Comparison of ENCODE assay signal across 8 mouse cellular contexts in genomic region chr1:150920276-150920675, GRCm38 (mm10).
A peak's percentile ranks its signal among the peaks of the same experiment; 100 is the strongest.
DNase-seq lines count a peak whose midpoint lies in the region; ATAC-seq and TF ChIP-seq lines count a peak whose summit lies in the region.

No protein-coding gene starts in this region.

- no peaks in the 10 kb centered on the region for H3K27me3 ChIP-seq in neural tube, embryonic 11.5 days (ENCODE audit: control insufficient read depth, insufficient read depth, low read length)
- H3K27me3 ChIP-seq in kidney, adult 2 months (replicated peaks; ENCODE audit: control insufficient read depth, insufficient read depth, low read length): no peaks in the 10 kb centered on the region
- H3K27me3 ChIP-seq in limb, embryonic 11.5 days (ENCODE audit: control insufficient read depth, insufficient read depth, low read length): no peaks in the 10 kb centered on the region
- H3K27me3 ChIP-seq in intestine, embryonic 16.5 days (replicated peaks; ENCODE audit: control insufficient read depth, insufficient read depth, low read length): no peaks in the 10 kb centered on the region

- no peaks in the 10 kb centered on the region for H3K36me3 ChIP-seq in neural tube, embryonic 11.5 days (ENCODE audit: control insufficient read depth, insufficient read depth, low read length)
- no peaks in the 10 kb centered on the region for H3K36me3 ChIP-seq in kidney, adult 2 months (ENCODE audit: control insufficient read depth, insufficient read depth, low read length)
- no peaks in the 10 kb centered on the region for H3K36me3 ChIP-seq in limb, embryonic 11.5 days (ENCODE audit: control insufficient read depth, insufficient read depth, low read length)
- H3K36me3 ChIP-seq in intestine, embryonic 16.5 days (ENCODE audit: control insufficient read depth, insufficient read depth, low read length): no peaks in the 10 kb centered on the region

- H3K4me1 ChIP-seq in neural tube, embryonic 11.5 days (ENCODE audit: control insufficient read depth, insufficient read depth, low read length): no peaks in the 10 kb centered on the region
- no peaks in the 10 kb centered on the region for H3K4me1 ChIP-seq in cortical plate, adult 2 months (ENCODE audit: control insufficient read depth, insufficient read depth, low read length)
- H3K4me1 ChIP-seq in kidney, adult 2 months (ENCODE audit: control insufficient read depth, insufficient read depth, low read length): 0 out of 2 replicates have a peak, but pooled peaks cover under 1% of the 10 kb centered on the region
- H3K4me1 ChIP-seq in limb, embryonic 11.5 days (ENCODE audit: control insufficient read depth, insufficient read depth, low read length): 0 out of 2 replicates have a peak, but pooled peaks cover 2% of the 10 kb centered on the region
- no peaks in the 10 kb centered on the region for H3K4me1 ChIP-seq in intestine, embryonic 16.5 days (ENCODE audit: control insufficient read depth, insufficient read depth, low read length)

- H3K9me3 ChIP-seq in neural tube, embryonic 11.5 days (ENCODE audit: control insufficient read depth, low read length): no peaks in the 10 kb centered on the region
- no peaks in the 10 kb centered on the region for H3K9me3 ChIP-seq in limb, embryonic 11.5 days (ENCODE audit: control insufficient read depth, low read length)
- no peaks in the 10 kb centered on the region for H3K9me3 ChIP-seq in intestine, embryonic 16.5 days (ENCODE audit: control insufficient read depth, low read length)

- no peak overlapping the region for H3K27ac ChIP-seq in neural tube, embryonic 11.5 days (ENCODE audit: low read depth, low read length)
- H3K27ac ChIP-seq in cortical plate, adult 2 months (ENCODE audit: insufficient read depth, low read length): no peak overlapping the region
- H3K27ac ChIP-seq in kidney, adult 2 months (ENCODE audit: insufficient read depth, low read depth, low read length): no peak overlapping the region
- no peak overlapping the region for H3K27ac ChIP-seq in limb, embryonic 11.5 days (replicated peaks; ENCODE audit: low read depth, low read length)
- H3K27ac ChIP-seq in intestine, embryonic 16.5 days (ENCODE audit: low read length): no peak overlapping the region

- ATAC-seq in neural tube, embryonic 11.5 days (ENCODE audit: insufficient read depth, low FRiP score, low TSS enrichment): peak; percentile 68; the same call in 1 of the 2 replicates
- no peak for ATAC-seq in limb, embryonic 11.5 days (ENCODE audit: insufficient number of reproducible peaks, low FRiP score, low TSS enrichment, low read depth)
- ATAC-seq in intestine, embryonic 16.5 days: no peak

- no peak overlapping the region for H3K4me2 ChIP-seq in neural tube, embryonic 11.5 days (ENCODE audit: low read depth)
- H3K4me2 ChIP-seq in limb, embryonic 11.5 days (ENCODE audit: low read depth, severe bottlenecking): no peak overlapping the region
- H3K4me2 ChIP-seq in intestine, embryonic 16.5 days (ENCODE audit: low read depth, low read length): no peak overlapping the region

- no peak overlapping the region for H3K4me3 ChIP-seq in neural tube, embryonic 11.5 days (ENCODE audit: low read depth, low read length)
- no peak overlapping the region for H3K4me3 ChIP-seq in cortical plate, adult 2 months (ENCODE audit: insufficient read depth, low read length)
- no peak overlapping the region for H3K4me3 ChIP-seq in kidney, adult 2 months (ENCODE audit: insufficient read depth, low read depth, low read length)
- H3K4me3 ChIP-seq in limb, embryonic 11.5 days (ENCODE audit: low read depth, low read length): no peak overlapping the region
- no peak overlapping the region for H3K4me3 ChIP-seq in intestine, embryonic 16.5 days (ENCODE audit: low read length)

- 54% methylated on average over 6 of the region's 6 CpGs for WGBS in neural tube, embryonic 11.5 days
- WGBS in kidney, adult 2 months: 40% methylated on average over 6 of the region's 6 CpGs
- 50% methylated on average over 6 of the region's 6 CpGs for WGBS in limb, embryonic 11.5 days
- 45% methylated on average over 6 of the region's 6 CpGs for whole genome bisulfite sequencing in intestine, embryonic 16.5 days

- peak; percentile 40; the same call in 1 of the 2 replicates for TF ChIP-seq CTCF in cortical plate, adult 2 months (IDR thresholded peaks at IDR 0.05; ENCODE audit: extremely low read depth, insufficient read depth, low read length)
- TF ChIP-seq CTCF in kidney, adult 2 months (conservative IDR thresholded peaks at IDR 0.05; ENCODE audit: insufficient read depth, insufficient read length, low read depth, low read length): no peak

- H3K9ac ChIP-seq in neural tube, embryonic 11.5 days (ENCODE audit: low read length): no peak overlapping the region
- H3K9ac ChIP-seq in limb, embryonic 11.5 days (ENCODE audit: low read length): no peak overlapping the region
- no peak overlapping the region for H3K9ac ChIP-seq in intestine, embryonic 16.5 days (ENCODE audit: low read depth, low read length)

- DNase-seq in neural tube, embryonic 11.5 days (ENCODE audit: low spot score): peak; percentile 58
- DNase-seq in neural tube, embryonic 10.5 days (ENCODE audit: extremely low spot score, low spot score): no peak
- peak; percentile 40 to 49 for DNase-seq in adrenal gland, adult 18-20 months (ENCODE audit: low spot score in 2 of 2)
- peak; percentile 71 for DNase-seq in kidney, adult 2 months
- peak; percentile 65 for DNase-seq in limb, embryonic 11.5 days (ENCODE audit: low spot score)
- DNase-seq in right cerebral cortex, postnatal 10 days (ENCODE audit: low spot score in 2 of 2): peak; percentile 62 to 74

- TF ChIP-seq POLR2A in cortical plate, adult 2 months (IDR thresholded peaks at IDR 0.05; ENCODE audit: extremely low read depth, insufficient read depth, low read length): no peak
- no peak for TF ChIP-seq POLR2A in kidney, adult 2 months (IDR thresholded peaks at IDR 0.05; ENCODE audit: low read depth, low read length)
